Mouse (Mus musculus) ES-E14 (cell line): ENCODE measurements around the gene Zfp46. TPM values are rescaled to one million over a fixed set of nuclear protein-coding genes. Genes with fewer than 3 reads are reported as not detected.

ENCODE experiments used
- DNase-seq: peaks from one replicate; pipeline ENCODE4 v3.0.0-alpha.2; 2013; ENCODE audit warnings: low read depth, low spot score
- H3K27ac ChIP-seq: 2 replicates; pipeline ENCODE4 v1.5.1; 2012; ENCODE audit warnings: low read depth, mild to moderate bottlenecking, low read length, moderate library complexity, mixed read lengths; ENCODE audit not compliant: poor library complexity, insufficient read depth, severe bottlenecking
- H3K36me3 ChIP-seq: 2 replicates; pipeline ENCODE4 v1.6.1; 2012; ENCODE audit warnings: mild to moderate bottlenecking, low read length, moderate library complexity, mixed read lengths; ENCODE audit not compliant: control insufficient read depth, poor library complexity, insufficient read depth, severe bottlenecking
- H3K4me1 ChIP-seq, 2 experiments: fragments of 150-350 bp in 1 of 2; sonication (generic) in 1 of 2; 2 replicates each; pipeline ENCODE4 v1.6.1; 2012; ENCODE audit warnings: low read length in 2 of 2, mild to moderate bottlenecking in 1 of 2, mixed read lengths in 1 of 2; ENCODE audit not compliant: control insufficient read depth in 2 of 2, insufficient read depth in 2 of 2, poor library complexity in 1 of 2
- H3K4me3 ChIP-seq, 2 experiments: fragments of 150-350 bp in 1 of 2; sonication (generic) in 1 of 2; 2 replicates each; pipeline ENCODE4 v1.5.1; 2012; ENCODE audit warnings: low read length in 2 of 2, low read depth in 1 of 2, mild to moderate bottlenecking in 1 of 2, mixed read lengths in 1 of 2; ENCODE audit not compliant: insufficient read depth in 1 of 2, poor library complexity in 1 of 2, severe bottlenecking in 1 of 2
- H3K9ac ChIP-seq: 2 replicates; pipeline ENCODE4 v1.6.1; 2012; ENCODE audit warnings: low read depth, mild to moderate bottlenecking, low read length, mixed read lengths; ENCODE audit not compliant: poor library complexity, insufficient read depth, severe bottlenecking
- H3K9me3 ChIP-seq: fragments of 150-350 bp; sonication (generic); 2 replicates; pipeline ENCODE4 v1.6.1; 2012; ENCODE audit warnings: low read depth, mild to moderate bottlenecking, low read length; ENCODE audit not compliant: control insufficient read depth, insufficient read depth
- CHD2 ChIP-seq: IDR thresholded peaks from 2 replicates; pipeline ENCODE4 v1.6.1; 2014; ENCODE audit warnings: mild to moderate bottlenecking, low read depth, low read length, inconsistent platforms
- HCFC1 ChIP-seq: IDR thresholded peaks from 2 replicates; pipeline ENCODE4 v1.6.1; 2012; ENCODE audit warnings: low read length, inconsistent platforms, borderline replicate concordance; ENCODE audit not compliant: insufficient read depth
- MAFK ChIP-seq: IDR thresholded peaks from 2 replicates; pipeline ENCODE4 v1.6.1; 2014; ENCODE audit warnings: mild to moderate bottlenecking, low read depth, low read length, inconsistent platforms; ENCODE audit not compliant: insufficient read depth
- ZC3H11A ChIP-seq: IDR thresholded peaks from 2 replicates; pipeline ENCODE4 v1.6.1; 2012; ENCODE audit warnings: low read depth, mild to moderate bottlenecking, inconsistent platforms, low read length, borderline replicate concordance
- ZNF384 ChIP-seq: IDR thresholded peaks from 2 replicates; pipeline ENCODE4 v1.6.1; 2012; ENCODE audit warnings: low read depth, low read length, inconsistent platforms
- in situ Hi-C, 2 experiments: fragments of 600-800 bp; cut with MboI; formaldehyde crosslinking; loops; one replicate each; pipeline ENCODE4 v1.15.1; 2025; ENCODE audit warnings: low sequenced_read_pairs in 2 of 2, inconsistent platforms in 1 of 2; ENCODE audit not compliant: unreplicated experiment in 2 of 2
- total RNA-seq: library from RNA; depleted of rRNA; stranded (reverse); fragments of 300-350 nt; gene quantifications from 2 replicates; pipeline ENCODE4 v1.2.3, GENCODE M21; 2012

Zfp46 gene
- total RNA-seq, 1 experiment = 5.8 TPM

GRCm38 (mm10) chr4:136295941-136296340 lies 11.5 kb downstream of the Zfp46 start:
- Histone ChIP-seq H3K36me3 (no peaks in the 10 kb centered on the region), H3K27ac (no peak overlapping the region), H3K4me1 (peaks cover 0 to 11% of the 10 kb centered on the region in 2 experiments; a peak in 2 of 4 replicates), H3K9ac (no peak overlapping the region), H3K9me3 (no peaks in the 10 kb centered on the region), H3K4me3 (no peak overlapping the region)
- no peak for DNase-seq
- TF ChIP-seq MAFK = no peak
- TF ChIP-seq CHD2 = no peak
- TF ChIP-seq ZNF384 = no peak
- TF ChIP-seq HCFC1 = no peak
- no peak for TF ChIP-seq ZC3H11A
- in situ Hi-C loops = no loop called here

GRCm38 (mm10) chr4:136302462-136302861 lies 18.0 kb downstream of the Zfp46 start:
- Histone ChIP-seq H3K4me3 (no peak overlapping the region), H3K9me3 (no peaks in the 10 kb centered on the region), H3K27ac (no peak overlapping the region), H3K4me1 (no peaks in the 10 kb centered on the region), H3K36me3 (no peaks in the 10 kb centered on the region), H3K9ac (no peak overlapping the region)
- TF ChIP-seq MAFK (no peak), ZNF384 (no peak), ZC3H11A (no peak), HCFC1 (no peak), CHD2 (no peak)
- in situ Hi-C loops = no loop called here
- no peak for DNase-seq

GRCm38 (mm10) chr4:136304181-136304580 lies 19.7 kb downstream of the Zfp46 start:
- Histone ChIP-seq H3K36me3 (no peaks in the 10 kb centered on the region), H3K9me3 (no peaks in the 10 kb centered on the region), H3K27ac (no peak overlapping the region), H3K9ac (no peak overlapping the region), H3K4me3 (no peak overlapping the region), H3K4me1 (no peaks in the 10 kb centered on the region)
- peak; percentile 41 for DNase-seq
- in situ Hi-C loops = no loop called here
- no peak for TF ChIP-seq MAFK
- TF ChIP-seq HCFC1 = no peak

- DNase-seq = no peak
- peaks cover 0 to 2% of the 10 kb centered on the region in 2 experiments; a peak in 2 of 4 replicates for H3K4me1 ChIP-seq
- TF ChIP-seq MAFK (no peak), ZC3H11A (no peak), HCFC1 (no peak), ZNF384 (no peak), CHD2 (no peak)
- no peak overlapping the region for H3K9ac ChIP-seq
- H3K36me3 ChIP-seq = no peaks in the 10 kb centered on the region
- H3K4me3 ChIP-seq = no peak overlapping the region
- H3K9me3 ChIP-seq = no peaks in the 10 kb centered on the region
- no peak overlapping the region for H3K27ac ChIP-seq
- in situ Hi-C loops = no loop called here
These were observed 23.9 kb downstream of the Zfp46 start for GRCm38 (mm10) chr4:136308355-136308754.

- Histone ChIP-seq H3K4me3 (peak overlapping the region; percentile 76 to 84), H3K27ac (peak overlapping the region; percentile 71; the same call in 1 of the 2 replicates), H3K36me3 (no peaks in the 10 kb centered on the region), H3K4me1 (peaks cover 0 to 2% of the 10 kb centered on the region in 2 experiments; a peak in 3 of 4 replicates), H3K9ac (peak overlapping the region; percentile 83; the same call in 1 of the 2 replicates), H3K9me3 (no peaks in the 10 kb centered on the region)
- DNase-seq = peak; percentile 65
- no peak for TF ChIP-seq CHD2
- TF ChIP-seq HCFC1 = no peak
- no peak for TF ChIP-seq ZNF384
- TF ChIP-seq ZC3H11A = no peak
- TF ChIP-seq MAFK = no peak
- in situ Hi-C loops = no loop called here
These were observed 25.3 kb downstream of the Zfp46 start for GRCm38 (mm10) chr4:136309780-136310179.
